Mouse (Mus musculus) heart, embryonic 11.5 days (tissue): ENCODE results near the gene Stpg4. TPM values are rescaled to one million over a fixed set of nuclear protein-coding genes. Genes with fewer than 3 reads are reported as not detected.

Experiments
- ATAC-seq: fragments of 200-750 bp; cut with Nextera tagmentation; replicated peaks from 2 replicates; pipeline ENCODE4 v1.8.0; 2017; ENCODE audit warnings: moderate library complexity; ENCODE audit not compliant: insufficient number of reproducible peaks, low FRiP score, low TSS enrichment
- H3K27ac ChIP-seq: fragments of 300-500 bp; sonication (generic); 2 replicates; pipeline ENCODE4 v1.5.1; 2014; ENCODE audit warnings: mild to moderate bottlenecking, low read depth, low read length
- H3K27me3 ChIP-seq: fragments of 300-500 bp; sonication (generic); 2 replicates; pipeline ENCODE4 v1.6.1; 2014; ENCODE audit warnings: mild to moderate bottlenecking, low read length, mixed read lengths; ENCODE audit not compliant: control insufficient read depth, insufficient read depth
- H3K36me3 ChIP-seq: fragments of 300-500 bp; sonication (generic); 2 replicates; pipeline ENCODE4 v1.6.1; 2014; ENCODE audit warnings: mild to moderate bottlenecking, low read length, moderate library complexity, mixed read lengths; ENCODE audit not compliant: control insufficient read depth, insufficient read depth
- H3K4me1 ChIP-seq: fragments of 300-500 bp; sonication (generic); 2 replicates; pipeline ENCODE4 v1.6.1; 2014; ENCODE audit warnings: low read length; ENCODE audit not compliant: control insufficient read depth, insufficient read depth
- H3K4me2 ChIP-seq: fragments of 300-500 bp; sonication (generic); 2 replicates; pipeline ENCODE4 v1.6.1; 2014; ENCODE audit warnings: mild to moderate bottlenecking, moderate library complexity
- H3K4me3 ChIP-seq: fragments of 300-500 bp; sonication (generic); 2 replicates; pipeline ENCODE4 v1.5.1; 2014; ENCODE audit warnings: low read depth, low read length
- H3K9ac ChIP-seq: fragments of 300-500 bp; sonication (generic); 2 replicates; pipeline ENCODE4 v1.6.1; 2014; ENCODE audit warnings: mild to moderate bottlenecking, low read depth, low read length, moderate library complexity
- H3K9me3 ChIP-seq: fragments of 300-500 bp; sonication (generic); replicated peaks from 2 replicates; pipeline ENCODE4 v1.6.1; 2016; ENCODE audit warnings: low read length; ENCODE audit not compliant: control insufficient read depth
- WGBS: fragments of 180-500 bp; shearing (Covaris S2); extraction: QIAGEN DNeasy Blood & Tissue Kit; methylation state at CpG from one replicate; pipeline ENCODE4 v1.1.7; 2014; ENCODE audit not compliant: insufficient replicate concordance; 5-methylcytosine and 5-hydroxymethylcytosine counted together
- polyA plus RNA-seq: library from polyadenylated mRNA; unstranded; fragments of >200 nt; fragmentation: Nextera tagmentation; extraction: Ambion mirVana; gene quantifications from 2 replicates; pipeline ENCODE4 v1.2.1, GENCODE M21; 2014

Stpg4 gene
- polyA plus RNA-seq, 1 experiment from 2014 or later: not detected

GRCm38 (mm10) chr17:87345252-87345593 is 82.3 kb downstream of the Stpg4 start:
- no peak overlapping the region for H3K4me2 ChIP-seq
- 54% methylated on average over 4 of the region's 4 CpGs for WGBS
- no peaks in the 10 kb centered on the region for H3K36me3 ChIP-seq
- no peak for ATAC-seq
- H3K27ac ChIP-seq: no peak overlapping the region
- H3K4me3 ChIP-seq: no peak overlapping the region
- H3K4me1 ChIP-seq: peaks cover under 1% of the 10 kb centered on the region
- no peaks in the 10 kb centered on the region for H3K9me3 ChIP-seq
- 0 out of 2 replicates have a peak, but pooled peaks cover 3% of the 10 kb centered on the region for H3K27me3 ChIP-seq
- no peak overlapping the region for H3K9ac ChIP-seq

GRCm38 (mm10) chr17:87344441-87345251 is 82.9 kb downstream of the Stpg4 start:
- Histone ChIP-seq H3K4me2 (no peak overlapping the region), H3K27me3 (0 out of 2 replicates have a peak, but pooled peaks cover 3% of the 10 kb centered on the region), H3K4me1 (no peaks in the 10 kb centered on the region), H3K4me3 (no peak overlapping the region), H3K9ac (no peak overlapping the region), H3K27ac (no peak overlapping the region), H3K36me3 (no peaks in the 10 kb centered on the region), H3K9me3 (no peaks in the 10 kb centered on the region)
- ATAC-seq: no peak
- 72% methylated on average over 18 of the region's 18 CpGs for WGBS

GRCm38 (mm10) chr17:87343060-87343703 is 84.4 kb downstream of the Stpg4 start:
- H3K9ac ChIP-seq: no peak overlapping the region
- ATAC-seq: no peak
- H3K27me3 ChIP-seq: 0 out of 2 replicates have a peak, but pooled peaks cover 3% of the 10 kb centered on the region
- no peaks in the 10 kb centered on the region for H3K9me3 ChIP-seq
- H3K27ac ChIP-seq: no peak overlapping the region
- no peaks in the 10 kb centered on the region for H3K36me3 ChIP-seq
- no peaks in the 10 kb centered on the region for H3K4me1 ChIP-seq
- no peak overlapping the region for H3K4me2 ChIP-seq
- H3K4me3 ChIP-seq: no peak overlapping the region
- WGBS: 58% methylated on average over 8 of the region's 8 CpGs

Other genes with a start within 250 kb of the Stpg4 start
- gene Mcfd2, start 161.8 kb downstream of the Stpg4 start, polyA plus RNA-seq: 69.7 and 83.5 TPM in 2 replicates
- 1.4 and 1.9 TPM in 2 replicates for gene Ttc7, start 144.9 kb downstream of the Stpg4 start, polyA plus RNA-seq
- gene Calm2, start 19.2 kb upstream of the Stpg4 start, polyA plus RNA-seq: 724 and 789 TPM in 2 replicates
- gene Epcam, start 208.2 kb upstream of the Stpg4 start, polyA plus RNA-seq: 4.1 and 7.1 TPM in 2 replicates
- gene Msh2, start 244.6 kb upstream of the Stpg4 start, polyA plus RNA-seq: 35.7 and 43.0 TPM in 2 replicates